Mouse (Mus musculus) brain, embryonic 14.5 days (tissue): ENCODE data around the gene Schip1. TPM values are rescaled to one million over a fixed set of nuclear protein-coding genes. Genes with fewer than 3 reads are reported as not detected.

ENCODE experiments used
- DNase-seq: peaks from one replicate; pipeline ENCODE4 v3.0.0-alpha.2; 2011; ENCODE audit warnings: low read depth
- CTCF ChIP-seq: fragments of 200-500 bp; IDR thresholded peaks from 2 replicates; pipeline ENCODE4 v1.5.1; 2012; ENCODE audit warnings: inconsistent platforms, mild to moderate bottlenecking, moderate library complexity, borderline replicate concordance; ENCODE audit not compliant: insufficient read depth, insufficient read length; ENCODE audit errors: extremely low read depth
- POLR2A ChIP-seq: fragments of 200-500 bp; IDR thresholded peaks from 2 replicates; pipeline ENCODE4 v1.6.1; 2012; ENCODE audit warnings: mild to moderate bottlenecking, inconsistent platforms, borderline replicate concordance; ENCODE audit not compliant: poor library complexity, insufficient read depth, insufficient read length, severe bottlenecking; ENCODE audit errors: extremely low read depth
- polyA plus RNA-seq: library from polyadenylated mRNA; depleted of rRNA; stranded (reverse); fragments of >200 nt; gene quantifications from 2 replicates; pipeline ENCODE4 v1.2.3, GENCODE M21; 2012

Schip1 gene
- polyA plus RNA-seq, 1 experiment = 80.7 TPM

GRCm38 (mm10) chr3:68517236-68517635 is 452.6 kb downstream of the Schip1 start:
- peak; percentile 53 for DNase-seq
- TF ChIP-seq POLR2A (no peak), CTCF (no peak)

- TF ChIP-seq CTCF (no peak), POLR2A (no peak)
Observed at GRCm38 (mm10) chr3:68518041-68518440, 453.4 kb downstream of the Schip1 start.

DNA sequence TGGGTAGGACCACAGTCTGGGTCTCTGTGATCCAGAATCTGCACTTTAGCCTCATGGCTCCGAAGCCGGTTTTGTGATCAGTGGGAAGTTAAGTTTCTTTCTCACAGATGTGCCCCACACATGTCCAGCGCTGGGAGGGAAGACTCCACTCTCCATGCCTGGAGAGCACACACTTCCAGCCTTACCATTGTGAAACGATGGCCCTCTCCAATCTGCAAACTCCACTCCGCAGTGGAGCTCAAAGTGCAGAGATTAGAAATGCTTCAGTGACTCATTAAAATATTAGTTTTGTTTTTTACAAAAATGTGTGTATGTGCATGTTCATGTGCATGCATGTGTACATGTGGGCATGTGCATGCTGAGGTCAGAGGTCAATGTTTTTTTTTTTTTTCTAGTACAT is 454.0 kb downstream of the Schip1 start:
- TF ChIP-seq CTCF = no peak
- no peak for TF ChIP-seq POLR2A
- DNase-seq = no peak

More at GRCm38 (mm10) chr3:68518041-68518440, 453.4 kb downstream of the Schip1 start:
- no peak for DNase-seq

DNA sequence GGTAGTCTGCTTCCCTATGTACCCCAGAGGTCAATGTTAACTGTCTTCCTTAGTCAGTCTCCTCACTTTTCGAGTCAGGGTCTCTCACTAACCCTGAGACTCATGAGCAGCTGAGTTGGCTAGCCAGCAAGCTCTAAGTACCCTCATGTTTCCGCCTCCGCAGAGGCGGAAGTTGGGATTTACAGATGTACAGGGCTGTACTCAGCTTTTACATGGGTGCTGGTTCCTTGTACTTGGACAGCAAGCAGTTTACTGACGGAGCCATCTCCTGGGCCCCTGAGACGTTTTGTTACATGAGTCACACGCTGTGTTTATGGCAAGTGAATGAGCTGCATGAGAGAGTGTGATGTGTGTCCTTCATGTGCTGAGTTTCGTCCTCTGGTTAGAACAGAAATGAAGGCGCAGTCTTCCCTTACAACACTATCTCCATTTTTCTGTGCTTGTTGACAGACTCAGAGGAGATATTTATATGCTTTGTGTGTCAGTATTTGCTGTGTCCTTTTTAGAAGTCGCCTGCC is 460.8 kb downstream of the Schip1 start:
- TF ChIP-seq CTCF (no peak), POLR2A (no peak)
- no peak for DNase-seq

GRCm38 (mm10) chr3:68526416-68526815 is 461.8 kb downstream of the Schip1 start:
- no peak for TF ChIP-seq POLR2A
- no peak for TF ChIP-seq CTCF
- no peak for DNase-seq

DNA sequence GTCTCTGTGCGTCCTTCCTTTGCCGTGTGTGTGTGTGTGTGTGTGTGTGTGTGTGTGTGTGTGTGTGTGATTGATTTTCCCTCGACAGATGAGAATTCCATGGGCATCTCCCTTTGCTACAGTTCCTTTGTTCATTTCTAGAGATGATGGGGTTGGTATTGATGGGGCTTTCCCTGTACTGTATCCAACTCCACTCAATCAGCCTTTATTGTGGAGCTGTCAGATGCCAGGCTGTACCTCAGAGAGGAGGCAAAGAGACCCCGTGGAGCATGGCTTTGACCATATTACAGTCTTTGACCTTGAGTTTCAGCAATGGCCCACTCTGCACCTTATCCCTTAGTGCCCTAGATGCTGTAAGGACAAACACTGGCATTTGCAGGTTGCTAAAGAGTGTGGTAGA is 462.6 kb downstream of the Schip1 start:
- TF ChIP-seq CTCF (no peak), POLR2A (no peak)
- DNase-seq = peak; percentile 17

DNA sequence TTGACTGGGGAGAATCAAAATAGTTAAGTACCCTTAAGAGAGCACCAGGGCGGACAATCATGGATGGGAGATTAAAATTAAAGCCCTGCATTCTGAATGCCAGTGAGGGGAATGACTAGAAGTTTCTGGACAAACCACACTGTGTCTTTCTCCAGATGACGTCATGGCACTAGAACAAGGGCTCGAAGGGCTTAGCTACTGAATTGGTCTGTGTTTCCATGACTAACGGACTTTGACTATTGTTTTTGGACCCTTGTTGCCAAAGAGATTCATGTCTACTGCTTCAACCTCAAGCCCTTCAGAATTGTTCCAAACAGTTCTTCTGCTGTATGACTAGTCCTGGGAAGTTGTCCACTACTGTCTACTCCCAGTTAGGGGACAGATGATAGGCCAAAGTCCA is 467.3 kb downstream of the Schip1 start:
- DNase-seq = no peak
- TF ChIP-seq POLR2A (no peak), CTCF (no peak)

GRCm38 (mm10) chr3:68534571-68535051 is 470.0 kb downstream of the Schip1 start:
- DNase-seq = no peak
- TF ChIP-seq POLR2A (no peak), CTCF (no peak)

- DNase-seq = no peak
- TF ChIP-seq CTCF (no peak), POLR2A (no peak)
Observed at GRCm38 (mm10) chr3:68535160-68535728, 470.6 kb downstream of the Schip1 start.

DNA sequence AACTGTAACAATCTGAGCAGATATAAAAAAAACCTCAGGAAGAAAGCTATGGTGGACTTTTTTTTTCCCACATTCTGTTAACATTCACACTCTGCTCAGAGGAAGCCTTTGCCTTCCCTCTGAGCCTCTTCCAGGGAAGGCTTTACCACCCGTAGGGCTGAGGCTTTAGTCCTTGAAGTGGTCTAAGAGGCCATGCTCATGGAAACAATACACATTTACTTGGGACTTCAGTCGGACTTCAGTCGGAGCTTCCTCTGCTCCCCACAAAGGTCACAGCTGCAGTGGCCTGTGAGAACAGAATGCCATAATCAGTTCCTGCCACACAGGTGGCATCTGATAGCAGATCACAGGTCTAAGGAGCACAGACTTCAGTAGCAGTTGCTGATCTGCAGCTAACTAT is 471.5 kb downstream of the Schip1 start:
- DNase-seq = no peak

GRCm38 (mm10) chr3:68541688-68542087 is 477.1 kb downstream of the Schip1 start:
- DNase-seq = no peak
- TF ChIP-seq POLR2A = no peak
- TF ChIP-seq CTCF = no peak

More for the DNA sequence above, 471.5 kb downstream of the Schip1 start:
- TF ChIP-seq POLR2A = no peak
- no peak for TF ChIP-seq CTCF

GRCm38 (mm10) chr3:68542944-68543501 is 478.4 kb downstream of the Schip1 start:
- peak; percentile 82 for DNase-seq
- TF ChIP-seq POLR2A (no peak), CTCF (peak; percentile 65)
